8 mouse cellular contexts compared by ENCODE assay signal in genomic region chrX:20658891-20659406, GRCm38 (mm10). TPM values are rescaled to one million over a fixed set of nuclear protein-coding genes. Genes with fewer than 3 reads are reported as not detected.
DNase-seq lines count a peak whose midpoint lies in the region; ATAC-seq and TF ChIP-seq lines count a peak whose summit lies in the region.

No protein-coding gene starts in this region.

- H3K9ac ChIP-seq in CH12.LX (ENCODE audit: insufficient read depth, low read depth): peak overlapping the region; percentile 80
- H3K9ac ChIP-seq in embryonic facial prominence, embryonic 13.5 days: peak overlapping the region; percentile 69
- H3K9ac ChIP-seq in hindbrain, embryonic 16.5 days (ENCODE audit: low read depth, low read length): peak overlapping the region; percentile 48
- peak overlapping the region; percentile 58 for H3K9ac ChIP-seq in liver, postnatal 0 days (replicated peaks)
- H3K9ac ChIP-seq in stomach, embryonic 15.5 days: peak overlapping the region; percentile 39; the same call in 1 of the 2 replicates

- peak overlapping the region; percentile 58 to 66 (median 63) for H3K4me3 ChIP-seq in CH12.LX (replicated peaks in 1 of 3; ENCODE audit: low read depth in 2 of 3, low read length in 2 of 3, poor library complexity in 1 of 3)
- peak overlapping the region; percentile 52 for H3K4me3 ChIP-seq in embryonic facial prominence, embryonic 13.5 days
- peak overlapping the region; percentile 50 for H3K4me3 ChIP-seq in hindbrain, embryonic 16.5 days (ENCODE audit: low read length)
- peak overlapping the region; percentile 47 for H3K4me3 ChIP-seq in liver, postnatal 0 days (ENCODE audit: low read depth, low read length)
- H3K4me3 ChIP-seq in stomach, embryonic 15.5 days (replicated peaks): peak overlapping the region; percentile 54

- TF ChIP-seq RAD21 in CH12.LX (IDR thresholded peaks at IDR 0.05; ENCODE audit: low read depth, low read length): no peak

- H3K9me3 ChIP-seq in CH12.LX (replicated peaks; ENCODE audit: low read length): no peaks in the 10 kb centered on the region
- no peaks in the 10 kb centered on the region for H3K9me3 ChIP-seq in embryonic facial prominence, embryonic 13.5 days
- H3K9me3 ChIP-seq in hindbrain, embryonic 16.5 days (ENCODE audit: control insufficient read depth, low read length): no peaks in the 10 kb centered on the region
- no peaks in the 10 kb centered on the region for H3K9me3 ChIP-seq in liver, postnatal 0 days (ENCODE audit: low read length)
- H3K9me3 ChIP-seq in stomach, embryonic 15.5 days: no peaks in the 10 kb centered on the region

- no peak for TF ChIP-seq POLR2A in CH12.LX (IDR thresholded peaks at IDR 0.05; ENCODE audit: low read depth, low read length)

- peak overlapping the region; percentile 19; the same call in 1 of the 2 replicates for H3K27ac ChIP-seq in CH12.LX (ENCODE audit: insufficient read depth, low read depth)
- peak overlapping the region; percentile 75; the same call in 1 of the 2 replicates for H3K27ac ChIP-seq in embryonic facial prominence, embryonic 13.5 days
- no peak overlapping the region for H3K27ac ChIP-seq in hindbrain, embryonic 16.5 days (ENCODE audit: low read depth, low read length)
- peak overlapping the region; percentile 52 for H3K27ac ChIP-seq in liver, postnatal 0 days (ENCODE audit: low read depth)
- no peak overlapping the region for H3K27ac ChIP-seq in stomach, embryonic 15.5 days

- H3K36me3 ChIP-seq in CH12.LX (replicated peaks in 1 of 2; ENCODE audit: control insufficient read depth in 1 of 2, insufficient read depth in 1 of 2, low read length in 1 of 2): no peaks in the 10 kb centered on the region
- H3K36me3 ChIP-seq in embryonic facial prominence, embryonic 13.5 days: no peaks in the 10 kb centered on the region
- H3K36me3 ChIP-seq in hindbrain, embryonic 16.5 days (ENCODE audit: control insufficient read depth, insufficient read depth, low read length): no peaks in the 10 kb centered on the region
- no peaks in the 10 kb centered on the region for H3K36me3 ChIP-seq in liver, postnatal 0 days (replicated peaks; ENCODE audit: insufficient read depth, low read length)
- no peaks in the 10 kb centered on the region for H3K36me3 ChIP-seq in stomach, embryonic 15.5 days

- peaks cover 0 to 7% of the 10 kb centered on the region in 2 experiments; a peak in 1 of 4 replicates for H3K4me1 ChIP-seq in CH12.LX (ENCODE audit: control insufficient read depth in 1 of 2, insufficient read depth in 2 of 2)
- H3K4me1 ChIP-seq in embryonic facial prominence, embryonic 13.5 days: 0 out of 2 replicates have a peak, but pooled peaks cover under 1% of the 10 kb centered on the region
- peaks cover 5% of the 10 kb centered on the region; the same call in 1 of the 2 replicates for H3K4me1 ChIP-seq in hindbrain, embryonic 16.5 days (ENCODE audit: control insufficient read depth, insufficient read depth, low read depth, low read length)
- H3K4me1 ChIP-seq in liver, postnatal 0 days (ENCODE audit: insufficient read depth): no peaks in the 10 kb centered on the region
- no peaks in the 10 kb centered on the region for H3K4me1 ChIP-seq in stomach, embryonic 15.5 days

- dilution Hi-C loops in CH12.LX (cut with MboI; ENCODE audit: extremely low pct_ligation_motif_present, extremely low pct_unique_long_range_greater_than_20kb, low sequenced_read_pairs): no loop called here

- ATAC-seq in embryonic facial prominence, embryonic 13.5 days (ENCODE audit: insufficient number of reproducible peaks, insufficient read depth, low FRiP score, low TSS enrichment, low read depth): no peak
- no peak for ATAC-seq in hindbrain, embryonic 16.5 days
- ATAC-seq in liver, postnatal 0 days: no peak
- peak; percentile 2; the same call in 1 of the 2 replicates for ATAC-seq in stomach, embryonic 15.5 days (ENCODE audit: insufficient read depth, low FRiP score, low read depth)

- no peaks in the 10 kb centered on the region for H3K27me3 ChIP-seq in CH12.LX (replicated peaks)
- H3K27me3 ChIP-seq in embryonic facial prominence, embryonic 13.5 days: no peaks in the 10 kb centered on the region
- H3K27me3 ChIP-seq in hindbrain, embryonic 16.5 days (replicated peaks; ENCODE audit: control insufficient read depth, insufficient read depth, low read length): no peaks in the 10 kb centered on the region
- no peaks in the 10 kb centered on the region for H3K27me3 ChIP-seq in liver, postnatal 0 days (ENCODE audit: insufficient read depth, low read length)
- H3K27me3 ChIP-seq in stomach, embryonic 15.5 days (replicated peaks): no peaks in the 10 kb centered on the region

- H3K4me2 ChIP-seq in CH12.LX (ENCODE audit: insufficient read depth, low read depth, poor library complexity, severe bottlenecking): peak overlapping the region; percentile 74
- H3K4me2 ChIP-seq in embryonic facial prominence, embryonic 13.5 days: peak overlapping the region; percentile 73
- H3K4me2 ChIP-seq in hindbrain, embryonic 16.5 days (ENCODE audit: low read length): peak overlapping the region; percentile 83
- H3K4me2 ChIP-seq in liver, postnatal 0 days (ENCODE audit: low read depth, low read length): peak overlapping the region; percentile 84
- H3K4me2 ChIP-seq in stomach, embryonic 15.5 days: peak overlapping the region; percentile 74

- peaks cover 12% of the 10 kb centered on the region for H3K79me2 ChIP-seq in CH12.LX (replicated peaks; ENCODE audit: control insufficient read depth, extremely low read depth, insufficient read depth, poor library complexity, severe bottlenecking)

- in situ Hi-C loops in CH12.LX (cut with MboI; ENCODE audit: low pct_ligation_motif_present, low pct_unique_long_range_greater_than_20kb, low sequenced_read_pairs): loop anchor here (25.0 kb wide), 1 partner anchor 278 kb away; the partner anchor contains the start of gene Cfp

- 22% methylated on average over 24 of the region's 24 CpGs for WGBS in embryonic facial prominence, embryonic 13.5 days
- WGBS in hindbrain, embryonic 16.5 days: 18% methylated on average over 24 of the region's 24 CpGs
- 9% methylated on average over 24 of the region's 24 CpGs for WGBS in liver, postnatal 0 days (ENCODE audit: insufficient replicate concordance)
- WGBS in stomach, embryonic 15.5 days: 15% methylated on average over 24 of the region's 24 CpGs

- no peak for TF ChIP-seq CTCF in CH12.LX (conservative IDR thresholded peaks at IDR 0.05 in 1 of 2, IDR thresholded peaks at IDR 0.05 in 1 of 2; ENCODE audit: low read depth in 2 of 2, low read length in 2 of 2)
- no peak for TF ChIP-seq CTCF in liver, postnatal 0 days (IDR thresholded peaks at IDR 0.05; ENCODE audit: low read depth)

- DNase-seq in A20 (ENCODE audit: low read depth, low spot score): peak; percentile 64
- peak; percentile 34 for DNase-seq in CH12.LX (ENCODE audit: extremely low read depth)
- DNase-seq in liver, postnatal 0 days: peak; percentile 21
- DNase-seq in urinary bladder, postnatal 10 days (ENCODE audit: low spot score): no peak
- no peak for DNase-seq in ovary, postnatal 10 days (ENCODE audit: low spot score)

- TF ChIP-seq EP300 in CH12.LX (IDR thresholded peaks at IDR 0.05; ENCODE audit: low read length): no peak
- no peak for TF ChIP-seq EP300 in liver, postnatal 0 days (IDR thresholded peaks at IDR 0.05; ENCODE audit: low read depth)

RNA-seq across cellular contexts. Expression of gene Uba1, which starts 0.8 kb away (rescaled TPM):
- total RNA-seq in CH12.LX (2012; rRNA removed) (164 and 177 TPM in 2 replicates), CH12.LX (2014; rRNA removed) (138 and 142 TPM in 2 replicates)
- polyA plus RNA-seq in CH12.LX (2012; ENCODE audit: insufficient read length, low read depth): 202 and 218 TPM in 2 replicates
- 201 and 219 TPM in 2 replicates for polyA plus RNA-seq in embryonic facial prominence, embryonic 13.5 days (2015; fragmentation: Nextera tagmentation; extraction: Ambion mirVana)
- 350 and 371 TPM in 2 replicates for polyA plus RNA-seq in hindbrain, embryonic 16.5 days (2015; fragmentation: Nextera tagmentation; extraction: Ambion mirVana)
- polyA plus RNA-seq in liver, postnatal 0 days (2015; fragmentation: Nextera tagmentation; extraction: Ambion mirVana): 42.9 and 50.4 TPM in 2 replicates
- polyA plus RNA-seq in stomach, embryonic 15.5 days (2015; fragmentation: Nextera tagmentation; extraction: Ambion mirVana): 169 and 189 TPM in 2 replicates

RNA-seq across cellular contexts. Expression of gene Cdk16, which starts 28.8 kb away (rescaled TPM):
- 17.4 and 18.5 TPM in 2 replicates for total RNA-seq in CH12.LX (2012; rRNA removed)
- 10.1 and 11.1 TPM in 2 replicates for total RNA-seq in CH12.LX (2014; rRNA removed)
- 21.3 and 27.0 TPM in 2 replicates for polyA plus RNA-seq in CH12.LX (2012; ENCODE audit: insufficient read length, low read depth)
- polyA plus RNA-seq in embryonic facial prominence, embryonic 13.5 days (2015; fragmentation: Nextera tagmentation; extraction: Ambion mirVana): 111 and 127 TPM in 2 replicates
- 153 and 167 TPM in 2 replicates for polyA plus RNA-seq in hindbrain, embryonic 16.5 days (2015; fragmentation: Nextera tagmentation; extraction: Ambion mirVana)
- polyA plus RNA-seq in liver, postnatal 0 days (2015; fragmentation: Nextera tagmentation; extraction: Ambion mirVana): 15.3 TPM in 2 replicates
- polyA plus RNA-seq in stomach, embryonic 15.5 days (2015; fragmentation: Nextera tagmentation; extraction: Ambion mirVana): 101 and 114 TPM in 2 replicates

RNA-seq across cellular contexts. Expression of gene Ndufb11, which starts 41.5 kb away (rescaled TPM):
- total RNA-seq in CH12.LX (2012; rRNA removed) (166 and 176 TPM in 2 replicates), CH12.LX (2014; rRNA removed) (156 and 165 TPM in 2 replicates)
- polyA plus RNA-seq in CH12.LX (2012; ENCODE audit: insufficient read length, low read depth): 159 and 161 TPM in 2 replicates
- 224 TPM in 2 replicates for polyA plus RNA-seq in embryonic facial prominence, embryonic 13.5 days (2015; fragmentation: Nextera tagmentation; extraction: Ambion mirVana)
- 214 and 250 TPM in 2 replicates for polyA plus RNA-seq in hindbrain, embryonic 16.5 days (2015; fragmentation: Nextera tagmentation; extraction: Ambion mirVana)
- polyA plus RNA-seq in liver, postnatal 0 days (2015; fragmentation: Nextera tagmentation; extraction: Ambion mirVana): 245 and 254 TPM in 2 replicates
- 250 and 251 TPM in 2 replicates for polyA plus RNA-seq in stomach, embryonic 15.5 days (2015; fragmentation: Nextera tagmentation; extraction: Ambion mirVana)

RNA-seq across cellular contexts. Expression of gene Rbm10, which starts 41.6 kb away (rescaled TPM):
- 81.5 and 83.8 TPM in 2 replicates for total RNA-seq in CH12.LX (2012; rRNA removed)
- total RNA-seq in CH12.LX (2014; rRNA removed): 49.9 and 55.7 TPM in 2 replicates
- polyA plus RNA-seq in CH12.LX (2012; ENCODE audit: insufficient read length, low read depth): 67.1 and 71.1 TPM in 2 replicates
- 66.0 and 70.1 TPM in 2 replicates for polyA plus RNA-seq in embryonic facial prominence, embryonic 13.5 days (2015; fragmentation: Nextera tagmentation; extraction: Ambion mirVana)
- polyA plus RNA-seq in hindbrain, embryonic 16.5 days (2015; fragmentation: Nextera tagmentation; extraction: Ambion mirVana): 48.1 and 52.9 TPM in 2 replicates
- 12.2 and 14.9 TPM in 2 replicates for polyA plus RNA-seq in liver, postnatal 0 days (2015; fragmentation: Nextera tagmentation; extraction: Ambion mirVana)
- 56.3 and 57.8 TPM in 2 replicates for polyA plus RNA-seq in stomach, embryonic 15.5 days (2015; fragmentation: Nextera tagmentation; extraction: Ambion mirVana)

RNA-seq across cellular contexts. Expression of gene Usp11, which starts 44.8 kb away (rescaled TPM):
- total RNA-seq in CH12.LX (2012; rRNA removed) (6.2 and 11.2 TPM in 2 replicates), CH12.LX (2014; rRNA removed) (4.0 and 4.9 TPM in 2 replicates)
- polyA plus RNA-seq in CH12.LX (2012; ENCODE audit: insufficient read length, low read depth): 5.3 and 6.3 TPM in 2 replicates
- 57.5 and 59.9 TPM in 2 replicates for polyA plus RNA-seq in embryonic facial prominence, embryonic 13.5 days (2015; fragmentation: Nextera tagmentation; extraction: Ambion mirVana)
- polyA plus RNA-seq in hindbrain, embryonic 16.5 days (2015; fragmentation: Nextera tagmentation; extraction: Ambion mirVana): 97.8 and 110 TPM in 2 replicates
- 1.9 and 2.0 TPM in 2 replicates for polyA plus RNA-seq in liver, postnatal 0 days (2015; fragmentation: Nextera tagmentation; extraction: Ambion mirVana)
- polyA plus RNA-seq in stomach, embryonic 15.5 days (2015; fragmentation: Nextera tagmentation; extraction: Ambion mirVana): 27.6 and 29.4 TPM in 2 replicates

Comparison
In these comparisons a context has a peak if more than half of its experiments do, and no peak if none do; other contexts are left out.
1. DNase-seq: peak in A20 (single experiment), CH12.LX (single experiment) and liver, postnatal 0 days (single experiment); none in urinary bladder, postnatal 10 days (single experiment) and ovary, postnatal 10 days (single experiment).
2. H3K27ac ChIP-seq: peak in CH12.LX (single experiment), embryonic facial prominence, embryonic 13.5 days (single experiment) and liver, postnatal 0 days (single experiment); none in hindbrain, embryonic 16.5 days (single experiment) and stomach, embryonic 15.5 days (single experiment).
3. Peak in every context shown above with its lines, with median percentiles within 50 percentile points of each other: H3K4me2 ChIP-seq, H3K4me3 ChIP-seq and H3K9ac ChIP-seq.